Mouse (Mus musculus) G1E (cell line): ENCODE results near the gene Cers6.

Experiments used
- CTCF ChIP-seq: IDR thresholded peaks from 2 replicates; pipeline ENCODE4 v1.5.1; 2012; ENCODE audit warnings: low read depth, low read length, inconsistent platforms, mixed read lengths
- GATA1 ChIP-seq: IDR thresholded peaks from 2 replicates; pipeline ENCODE4 v1.6.1; 2012; ENCODE audit warnings: borderline replicate concordance, low read length, inconsistent platforms, mixed read lengths
- GATA2 ChIP-seq: IDR thresholded peaks from 2 replicates; pipeline ENCODE4 v1.6.1; 2012; ENCODE audit warnings: low read depth, low read length, inconsistent platforms, borderline replicate concordance
- TAL1 ChIP-seq: conservative IDR thresholded peaks from 2 replicates; pipeline ENCODE4 v1.6.1; 2012; ENCODE audit warnings: low read depth, low read length, inconsistent platforms, mixed read lengths

DNA sequence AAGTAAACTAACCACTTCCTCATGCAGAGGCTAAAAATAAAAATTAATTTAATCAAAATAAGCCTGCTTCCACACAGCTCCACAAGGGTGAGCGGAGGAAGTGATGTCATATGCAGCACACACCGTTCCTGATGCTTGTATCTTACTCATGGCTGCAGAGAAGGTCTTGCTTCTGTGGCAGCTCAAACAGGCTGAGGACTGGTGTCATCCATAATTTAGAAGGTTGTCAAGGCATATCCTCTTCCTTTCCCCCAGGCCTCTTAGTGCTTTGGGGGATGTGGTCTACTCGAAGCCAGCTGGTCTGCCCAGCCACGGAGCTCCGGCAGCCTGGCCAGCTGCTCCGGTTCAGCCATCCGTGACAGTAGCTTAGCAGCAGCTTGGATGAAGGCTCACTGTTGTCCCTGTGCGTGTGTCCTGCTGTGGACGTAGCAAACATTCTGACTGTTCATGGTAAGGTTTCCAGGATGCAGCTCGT, 267.7 kb downstream of the Cers6 start:
- TF ChIP-seq TAL1 (no peak), CTCF (no peak), GATA2 (no peak), GATA1 (no peak)
